Mouse (Mus musculus) fibroblast of lung, adult 2 months (primary cell): ENCODE results near the gene Tmem145.
A peak's percentile ranks its signal among the peaks of the same experiment; 100 is the strongest.
"Not testable (repeated sequence)": the region's sequence is repeated elsewhere in the genome, so short reads cannot be mapped to it uniquely, and the experiment has no call there.

ENCODE experiments used
- DNase-seq: peaks from one replicate; pipeline ENCODE4 v3.0.0-alpha.2; 2011; ENCODE audit warnings: low read depth

The Tmem145 gene

DNA sequence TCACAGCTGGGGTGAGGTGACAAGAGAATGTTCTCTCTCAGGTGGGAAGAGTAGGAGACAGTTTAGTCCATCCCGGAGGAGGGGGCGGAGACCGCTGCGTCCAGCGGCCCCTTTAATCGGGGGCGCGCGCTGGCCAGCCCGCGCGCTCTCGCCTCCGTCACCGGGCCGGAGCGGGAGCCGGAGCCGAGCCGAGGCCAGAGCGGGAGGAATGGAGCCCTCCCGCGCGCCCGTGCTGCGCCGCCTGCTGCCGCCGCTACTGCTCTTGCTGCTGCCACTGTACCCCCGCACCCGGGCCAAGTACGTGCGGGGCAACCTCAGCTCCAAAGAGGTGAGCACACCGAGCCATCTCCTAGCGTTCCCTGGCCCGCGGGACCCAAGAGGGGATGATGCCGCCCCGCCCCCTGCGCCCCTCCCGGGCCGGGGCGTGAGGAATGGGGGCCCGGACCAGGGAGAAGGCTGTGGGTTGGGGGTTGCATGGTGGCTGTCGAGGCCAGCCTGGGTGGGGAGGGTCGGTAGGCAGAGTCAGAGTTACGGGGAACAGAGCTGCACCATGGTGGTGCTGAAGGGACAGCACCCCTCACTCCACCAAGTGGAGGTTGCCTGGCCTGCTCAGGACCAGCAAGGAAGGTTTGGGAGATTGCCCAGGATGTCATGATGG lies at the start of gene Tmem145:
Tmem145 (plus strand) TSS at position 151 of the 658 bp plus-strand sequence.
- DNase-seq = no peak

- DNase-seq = no peak
Observed at GRCm38 (mm10) chr7:25261896-25262295, 44.0 kb upstream of the Tmem145 start.

DNA sequence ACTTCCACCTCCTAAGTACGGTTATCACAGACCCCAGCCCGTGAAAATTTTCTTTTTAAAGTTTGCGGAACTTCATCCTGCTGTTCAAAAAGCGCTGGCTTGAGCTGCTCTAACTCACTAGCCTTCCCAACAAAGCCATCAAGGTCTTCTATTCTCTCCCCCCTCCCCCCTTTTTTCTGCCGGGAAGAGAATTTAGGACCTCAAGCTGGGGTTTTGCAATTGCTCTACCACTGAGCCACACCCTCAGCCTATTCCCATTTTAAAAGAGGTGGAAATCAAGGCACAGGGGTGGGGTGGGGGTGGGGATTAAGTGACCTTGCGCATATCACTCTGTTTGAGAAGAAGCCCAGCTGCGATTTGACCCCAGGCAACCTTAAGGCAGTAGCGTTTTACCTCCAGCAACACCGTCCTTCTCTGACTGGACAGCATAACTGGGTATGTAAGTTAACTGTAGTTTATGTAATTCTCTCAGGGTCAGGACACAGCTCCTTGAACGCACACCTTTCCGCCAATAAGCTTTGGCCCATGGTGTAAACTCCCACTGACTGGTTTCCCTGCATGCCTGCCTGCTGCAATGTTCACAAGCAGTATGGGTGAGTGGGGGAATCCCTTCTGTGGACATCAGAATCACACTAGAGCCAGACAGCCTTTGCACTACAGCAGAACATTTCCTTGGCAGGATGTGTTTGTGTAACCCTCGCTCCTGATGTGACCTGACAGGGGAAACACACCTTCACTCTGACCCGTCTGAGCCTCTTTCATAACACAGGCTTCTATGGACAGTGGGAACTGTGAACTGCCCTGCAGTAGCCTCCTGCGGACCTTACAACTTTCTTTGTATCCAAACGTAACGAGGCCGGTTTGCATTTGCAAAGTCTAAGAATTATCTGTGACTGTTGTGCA lies 41.7 kb upstream of the Tmem145 start:
- no peak for DNase-seq

GRCm38 (mm10) chr7:25265743-25266142 lies 40.2 kb upstream of the Tmem145 start:
- not testable (repeated sequence) for DNase-seq

- DNase-seq = no peak
Observed at GRCm38 (mm10) chr7:25266180-25266962, 39.5 kb upstream of the Tmem145 start.

- peak; percentile 98 for DNase-seq
Observed at GRCm38 (mm10) chr7:25267301-25267750, 38.6 kb upstream of the Tmem145 start, which contains the start of gene Cic. Gene Cic (plus strand): TSS chr7:25267704.

DNA sequence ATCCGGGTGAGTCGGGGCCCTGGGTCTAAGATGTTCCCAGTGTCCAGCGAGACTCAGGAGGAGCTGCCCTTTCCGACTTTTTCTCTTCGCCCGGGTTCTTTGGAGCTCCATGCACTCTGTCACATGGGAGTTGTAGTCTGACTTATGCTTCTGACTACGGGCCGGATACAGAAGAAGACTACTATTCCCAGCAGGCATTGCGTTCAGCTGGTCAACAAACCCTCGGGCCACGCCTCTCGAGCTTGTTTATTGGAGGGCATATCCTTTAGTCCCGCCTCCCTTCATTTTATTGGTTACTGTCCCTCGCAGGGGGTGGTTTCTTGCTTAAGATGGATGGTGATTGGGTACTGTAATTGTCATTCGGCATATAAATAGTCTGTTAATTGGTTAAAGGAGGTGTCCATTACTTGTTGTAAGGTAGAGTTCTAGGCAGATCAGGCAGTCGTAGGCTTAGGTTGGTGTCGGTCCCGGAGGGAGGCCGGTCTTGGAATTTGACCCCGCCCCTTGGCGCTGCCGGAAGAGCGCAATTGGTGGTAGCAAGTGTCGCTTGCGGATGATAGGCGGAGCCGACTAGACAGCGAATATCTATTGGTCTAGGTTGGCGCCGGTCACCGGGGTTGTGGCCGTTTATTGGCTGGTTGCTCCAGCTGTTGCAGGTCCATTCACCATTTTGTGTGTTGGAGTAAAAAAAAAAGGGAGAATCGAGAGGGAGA lies 38.0 kb upstream of the Tmem145 start:
- DNase-seq = peak; percentile 100

DNA sequence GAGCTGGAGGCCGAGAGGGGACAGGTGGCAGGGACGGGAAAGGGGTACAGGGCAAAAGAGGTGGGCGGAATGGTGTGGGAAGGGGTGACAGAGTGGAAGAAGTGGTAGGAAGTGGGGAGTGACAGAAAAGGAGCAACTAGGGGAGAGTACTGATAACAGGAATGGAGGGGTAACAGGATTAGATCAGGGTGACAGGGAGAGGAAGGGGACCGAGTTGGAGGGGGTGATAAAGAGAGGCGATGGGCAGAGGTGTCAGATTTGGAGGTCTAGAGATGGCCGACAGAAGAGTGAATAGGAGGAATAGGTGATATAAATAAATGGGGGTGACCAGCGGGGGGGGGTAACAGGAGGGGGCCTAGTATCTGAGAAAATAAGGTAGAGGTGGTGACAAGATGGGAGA lies 37.3 kb upstream of the Tmem145 start:
- no peak for DNase-seq

DNA sequence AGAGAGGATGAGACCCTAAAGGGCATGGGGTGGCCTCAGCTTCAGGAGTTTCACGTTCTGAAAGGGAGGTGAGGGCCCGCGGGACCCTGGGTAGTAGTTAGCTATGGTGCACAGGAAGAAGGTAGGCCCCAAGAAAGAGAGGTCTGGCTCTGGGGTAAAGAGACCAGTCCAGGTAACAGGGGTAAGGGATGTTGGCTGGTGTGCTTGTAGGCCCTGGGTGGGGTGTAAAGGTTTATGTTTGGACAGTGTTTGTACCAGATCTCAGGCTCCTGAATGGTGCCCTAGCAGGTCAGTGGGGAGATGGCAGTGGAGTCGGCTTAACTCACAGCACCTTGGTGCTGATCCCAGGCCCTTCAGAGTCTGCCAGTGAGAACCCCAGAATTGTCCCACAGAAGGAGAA lies 36.9 kb upstream of the Tmem145 start:
- no peak for DNase-seq

DNA sequence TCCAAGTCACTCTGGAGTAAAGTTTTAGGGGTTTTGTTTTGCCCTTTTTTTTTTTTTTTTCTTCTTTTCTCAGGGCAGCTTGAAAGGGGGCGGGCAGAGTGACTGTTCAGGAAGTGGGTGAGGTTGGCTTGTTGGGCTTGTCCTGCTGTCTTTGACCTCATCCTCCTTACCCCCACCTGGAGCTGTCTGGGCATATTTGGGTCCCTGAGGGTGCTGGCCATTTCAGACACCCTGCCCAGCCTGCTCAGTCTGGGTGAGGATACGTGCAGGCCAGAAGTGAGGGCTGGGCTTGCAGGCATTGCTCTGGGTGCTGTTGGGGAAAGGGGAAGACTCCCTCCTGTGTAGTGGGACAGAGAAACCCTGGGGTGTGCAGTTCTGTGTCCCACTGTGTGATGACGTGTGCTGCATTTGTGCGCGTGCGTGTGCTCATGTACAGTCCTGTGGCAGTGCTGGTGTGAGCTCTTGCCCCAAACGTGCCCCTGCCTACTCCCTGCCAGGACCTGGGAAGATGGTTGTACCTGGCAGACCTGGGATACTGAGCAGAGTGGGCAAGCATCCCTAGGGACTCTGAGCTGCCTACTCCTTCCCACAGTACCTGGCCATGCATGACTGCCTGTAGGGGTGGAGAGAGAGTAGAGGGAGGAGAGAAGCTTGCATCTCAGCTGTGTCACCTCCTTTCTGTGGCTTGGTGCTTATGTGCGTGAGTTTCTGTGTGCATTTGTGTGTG lies 36.2 kb upstream of the Tmem145 start:
- no peak for DNase-seq

DNA sequence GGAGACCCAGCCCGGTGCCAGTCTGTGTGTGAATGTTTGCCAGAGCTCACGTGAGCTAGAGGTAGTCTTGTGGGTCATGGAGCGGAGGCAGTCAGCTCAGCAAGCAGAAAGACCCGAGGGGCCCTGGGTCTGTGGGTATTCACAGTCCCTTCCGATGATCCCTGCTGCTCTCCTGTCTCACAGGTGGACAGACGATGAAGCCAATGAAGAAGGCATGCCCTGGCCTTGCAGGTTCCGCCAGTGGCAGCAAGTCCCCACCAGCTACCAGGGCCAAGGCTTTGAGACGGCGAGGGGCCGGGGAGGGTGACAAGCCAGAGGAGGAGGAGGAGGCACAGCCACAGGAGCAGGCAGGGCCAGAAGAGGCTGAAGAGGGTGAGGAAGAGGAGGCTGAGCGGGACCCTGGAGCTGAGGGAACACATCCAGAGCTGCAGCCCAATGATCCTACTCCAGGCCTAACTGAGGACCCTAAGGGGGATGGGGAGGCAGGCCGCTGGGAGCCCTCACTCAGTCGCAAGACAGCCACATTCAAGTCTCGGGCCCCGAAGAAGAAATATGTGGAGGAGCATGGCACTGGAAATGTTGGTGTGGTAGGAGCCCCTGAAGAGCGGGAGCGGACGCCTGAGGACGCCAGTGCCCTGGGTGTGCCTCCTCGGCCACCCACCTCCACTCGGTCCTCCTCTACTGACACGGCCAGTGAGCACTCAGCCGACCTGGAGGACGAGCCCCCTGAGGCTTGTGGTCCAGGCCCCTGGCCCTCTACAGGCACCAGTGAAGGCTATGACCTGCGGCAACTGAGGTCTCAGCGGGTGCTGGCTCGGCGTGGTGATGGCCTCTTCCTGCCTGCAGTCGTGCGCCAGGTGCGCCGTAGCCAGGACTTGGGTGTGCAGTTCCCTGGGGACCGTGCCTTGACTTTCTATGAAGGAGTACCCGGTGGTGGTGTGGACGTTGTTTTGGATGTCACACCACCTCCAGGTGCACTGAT lies 35.0 kb upstream of the Tmem145 start:
- no peak for DNase-seq

- no peak for DNase-seq
Observed at GRCm38 (mm10) chr7:25271651-25272444, 34.1 kb upstream of the Tmem145 start.

DNA sequence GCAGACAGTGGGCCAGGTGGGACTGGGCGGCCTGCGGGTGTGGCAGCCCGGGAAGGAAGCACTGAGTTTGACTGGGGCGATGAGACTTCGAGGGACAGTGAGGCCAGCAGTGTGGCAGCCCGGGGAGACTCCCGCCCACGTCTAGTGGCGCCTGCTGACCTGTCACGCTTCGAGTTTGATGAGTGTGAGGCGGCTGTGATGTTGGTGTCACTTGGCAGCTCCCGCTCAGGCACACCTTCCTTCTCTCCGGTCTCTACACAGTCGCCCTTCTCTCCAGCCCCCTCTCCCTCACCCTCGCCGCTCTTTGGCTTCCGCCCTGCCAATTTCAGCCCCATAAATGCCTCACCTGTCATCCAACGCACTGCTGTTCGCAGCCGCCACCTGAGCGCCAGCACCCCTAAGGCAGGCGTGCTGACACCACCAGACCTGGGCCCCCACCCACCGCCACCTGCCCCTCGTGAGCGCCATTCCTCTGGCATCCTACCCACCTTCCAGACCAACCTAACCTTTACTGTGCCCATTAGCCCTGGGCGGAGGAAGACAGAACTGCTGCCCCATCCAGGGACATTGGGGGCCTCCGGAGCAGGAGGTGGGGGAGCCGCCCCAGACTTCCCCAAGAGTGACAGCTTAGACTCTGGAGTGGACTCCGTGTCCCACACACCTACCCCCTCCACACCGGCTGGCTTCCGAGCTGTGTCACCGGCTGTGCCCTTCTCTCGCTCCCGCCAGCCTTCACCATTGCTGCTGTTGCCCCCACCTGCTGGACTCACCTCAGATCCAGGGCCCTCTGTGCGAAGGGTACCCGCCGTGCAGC lies 33.3 kb upstream of the Tmem145 start:
- DNase-seq = no peak

DNA sequence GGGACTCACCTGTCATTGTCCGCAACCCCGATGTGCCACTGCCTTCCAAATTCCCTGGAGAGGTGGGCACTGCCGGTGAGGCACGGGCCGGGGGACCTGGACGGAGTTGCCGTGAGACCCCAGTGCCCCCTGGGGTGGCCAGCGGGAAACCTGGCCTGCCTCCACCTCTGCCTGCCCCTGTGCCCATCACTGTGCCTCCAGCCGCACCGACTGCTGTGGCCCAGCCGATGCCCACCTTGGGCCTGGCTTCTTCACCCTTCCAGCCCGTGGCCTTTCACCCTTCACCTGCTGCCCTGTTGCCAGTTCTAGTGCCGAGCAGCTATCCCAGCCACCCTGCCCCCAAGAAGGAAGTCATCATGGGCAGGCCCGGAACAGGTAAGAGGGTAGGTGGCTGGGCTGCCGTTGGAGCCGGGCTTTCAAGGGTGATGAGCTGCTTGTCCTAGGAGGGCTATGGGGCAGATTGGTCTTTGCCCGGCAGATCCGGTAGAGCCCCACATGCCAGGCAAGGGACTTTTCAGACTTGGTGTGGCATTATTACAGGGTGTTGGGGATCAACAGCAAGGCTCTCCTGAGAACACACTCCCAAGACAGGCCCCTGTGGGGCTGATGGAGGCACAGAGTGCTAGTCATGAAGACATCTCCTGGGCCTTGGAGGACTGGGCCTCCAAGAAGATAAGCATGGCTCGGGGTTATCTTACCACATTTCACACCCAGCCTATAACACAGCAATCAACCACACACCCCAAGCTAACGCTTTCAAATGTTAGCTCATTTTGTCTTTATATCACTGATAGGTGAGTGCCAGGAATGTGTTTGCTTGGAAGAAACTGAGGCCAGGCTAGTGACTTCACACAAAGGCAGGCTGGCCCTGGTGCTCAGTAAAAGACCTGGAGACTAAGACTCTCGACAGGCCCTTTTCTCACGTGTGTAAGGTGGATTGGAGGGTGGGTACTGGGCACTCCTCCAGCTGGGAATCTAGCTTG lies 32.4 kb upstream of the Tmem145 start:
- no peak for DNase-seq

DNA sequence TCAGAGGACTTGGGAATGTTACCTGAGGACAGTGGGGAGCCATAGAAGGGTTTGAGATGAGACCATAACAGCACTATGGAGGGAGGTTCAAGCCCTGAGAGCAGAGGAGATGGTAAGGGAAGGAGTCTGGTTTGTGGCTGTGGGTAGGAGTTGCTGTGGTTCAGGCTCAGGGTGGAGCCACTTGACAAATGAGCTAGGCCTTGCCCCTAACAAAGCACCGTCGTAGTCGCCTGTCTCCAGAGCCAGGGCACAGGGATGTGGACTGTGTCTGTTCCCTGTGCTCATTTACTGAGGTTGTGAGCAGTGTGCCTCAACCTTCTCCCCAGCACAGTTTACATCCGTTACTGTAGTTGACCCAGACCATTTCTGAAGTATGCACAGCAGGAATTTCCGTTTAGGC lies 31.3 kb upstream of the Tmem145 start:
- no peak for DNase-seq

- DNase-seq = no peak
Observed at GRCm38 (mm10) chr7:25274996-25275395, 30.9 kb upstream of the Tmem145 start.
